Mouse (Mus musculus) thymus, postnatal 0 days (tissue): Measurements from ENCODE around the gene Serpina1a. TPM values are rescaled to one million over a fixed set of nuclear protein-coding genes. Genes with fewer than 3 reads are reported as not detected.
"Not testable (repeated sequence)": the region's sequence is repeated elsewhere in the genome, so short reads cannot be mapped to it uniquely, and the experiment has no call there.

Source experiments
- DNase-seq: peaks from one replicate; pipeline ENCODE4 v3.0.0-alpha.2; 2015; ENCODE audit warnings: low spot score
- polyA plus RNA-seq: library from polyadenylated mRNA; unstranded; fragments of >200 nt; fragmentation: Nextera tagmentation; extraction: Ambion mirVana; gene quantifications from 2 replicates; pipeline ENCODE4 v1.2.1, GENCODE M21; 2015

The Serpina1a gene
- not detected in 2 replicates for polyA plus RNA-seq

GRCm38 (mm10) chr12:103863101-103863974, at the start of gene Serpina1a:
Gene Serpina1a, minus strand, starts transcription at chr12:103863562.
- not testable (repeated sequence) for DNase-seq

- not testable (repeated sequence) for DNase-seq
Observed at GRCm38 (mm10) chr12:103909181-103909580, 45.8 kb upstream of the Serpina1a start.

DNA sequence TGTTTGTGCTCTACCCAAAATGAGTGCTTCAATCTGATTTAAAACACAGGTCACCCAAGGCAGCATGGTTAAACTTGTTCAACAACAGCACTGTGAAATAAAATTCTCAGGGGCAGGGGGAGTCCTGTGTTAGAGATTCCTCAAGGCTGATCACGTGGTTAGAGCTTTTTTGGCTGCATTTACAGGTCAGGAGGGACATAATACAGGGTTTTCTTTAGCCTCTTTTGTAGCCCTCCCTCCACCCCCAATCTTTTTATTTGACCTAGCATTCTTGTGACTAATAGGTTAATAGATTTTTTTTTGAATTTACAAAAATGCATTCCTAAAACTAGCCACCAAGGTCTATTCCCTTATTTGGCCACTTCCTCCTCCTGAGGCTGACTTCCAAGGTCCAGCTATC, 44.4 kb upstream of the Serpina1a start:
- not testable (repeated sequence) for DNase-seq

GRCm38 (mm10) chr12:103904837-103905340, 41.5 kb upstream of the Serpina1a start, which contains the start of gene Serpina1c:
Gene Serpina1c, minus strand, starts transcription at chr12:103904887.
- not testable (repeated sequence) for DNase-seq

- DNase-seq: not testable (repeated sequence)
Observed at GRCm38 (mm10) chr12:103901929-103902328, 38.6 kb upstream of the Serpina1a start.

DNA sequence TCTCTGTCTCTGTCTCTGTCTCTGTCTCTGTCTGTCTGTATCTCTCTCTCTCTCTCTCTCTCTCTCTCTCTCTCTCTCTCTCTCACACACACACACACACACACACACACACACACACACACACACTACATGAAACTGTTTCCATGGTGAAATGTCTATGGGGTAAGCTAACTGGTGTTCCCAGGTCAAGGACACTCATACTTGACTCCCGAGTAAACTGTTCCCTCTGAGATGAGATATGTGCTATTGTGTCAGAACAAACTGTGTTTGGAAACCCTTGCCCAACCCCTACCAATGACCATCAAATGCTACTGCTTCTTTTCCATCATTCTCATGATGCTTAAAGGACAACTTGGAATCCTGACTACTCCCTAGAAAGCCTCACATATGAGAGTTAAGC, 3.5 kb upstream of the Serpina1a start:
- not testable (repeated sequence) for DNase-seq

GRCm38 (mm10) chr12:103860976-103861375, 2.4 kb downstream of the Serpina1a start:
- DNase-seq: no peak

DNA sequence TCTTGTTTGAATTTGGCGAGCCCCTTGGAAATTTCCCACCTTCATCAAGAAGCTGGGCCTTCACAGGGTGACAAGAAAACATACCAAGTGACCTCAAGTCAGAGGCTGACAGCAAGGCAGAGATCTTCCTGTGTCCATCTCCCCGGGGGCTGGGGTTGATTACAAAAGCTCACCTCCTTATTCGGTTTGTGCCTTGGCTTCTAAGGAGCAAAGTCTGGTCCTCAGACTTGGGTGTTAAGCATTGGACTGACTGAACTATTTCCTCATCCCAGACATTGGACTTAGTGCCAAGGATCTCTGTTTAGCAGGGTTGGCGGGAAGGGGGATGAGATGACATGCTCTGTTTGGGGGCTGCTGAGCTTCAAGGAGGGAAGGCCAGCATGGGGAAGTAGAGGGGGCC, 2.8 kb downstream of the Serpina1a start:
- not testable (repeated sequence) for DNase-seq

DNA sequence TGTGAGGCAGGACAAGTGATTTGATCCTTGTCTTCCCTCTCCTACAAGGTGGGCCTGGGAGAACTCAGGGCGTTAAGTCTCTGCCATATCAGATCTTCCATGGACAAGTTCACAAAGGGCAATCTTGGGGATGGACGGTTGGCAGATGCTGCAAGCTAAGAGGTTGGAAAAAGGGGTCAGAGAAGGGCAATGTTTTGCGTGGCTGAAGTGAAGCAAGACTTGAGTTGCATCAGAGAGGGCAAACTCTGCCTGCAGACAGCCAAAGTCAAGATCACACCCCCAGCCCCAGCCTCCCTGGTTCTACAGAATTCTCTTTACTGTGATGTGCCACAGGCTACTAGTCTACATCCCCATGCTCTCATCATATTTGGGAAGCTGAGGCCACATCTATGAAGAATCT, 3.8 kb downstream of the Serpina1a start:
- not testable (repeated sequence) for DNase-seq

DNA sequence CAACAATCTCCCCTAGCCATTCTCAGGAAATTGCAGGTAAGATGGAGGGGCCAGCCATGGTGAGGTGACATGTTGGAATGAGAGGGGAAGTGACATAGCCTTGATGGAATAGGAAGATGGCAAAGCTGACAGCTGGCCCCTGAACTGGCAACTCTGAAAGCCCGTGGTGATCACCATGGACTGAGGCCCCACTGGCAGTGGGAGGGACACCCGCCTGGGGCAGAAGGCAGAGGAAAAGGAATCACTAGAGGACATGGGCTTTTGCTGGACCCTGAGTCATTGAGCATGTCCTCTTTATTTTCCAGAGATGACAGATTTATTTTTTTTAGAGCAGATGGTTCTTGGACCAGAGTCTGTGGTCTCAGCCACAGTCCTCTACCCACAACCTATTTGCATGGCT, 10.3 kb downstream of the Serpina1a start:
- DNase-seq: not testable (repeated sequence)

DNA sequence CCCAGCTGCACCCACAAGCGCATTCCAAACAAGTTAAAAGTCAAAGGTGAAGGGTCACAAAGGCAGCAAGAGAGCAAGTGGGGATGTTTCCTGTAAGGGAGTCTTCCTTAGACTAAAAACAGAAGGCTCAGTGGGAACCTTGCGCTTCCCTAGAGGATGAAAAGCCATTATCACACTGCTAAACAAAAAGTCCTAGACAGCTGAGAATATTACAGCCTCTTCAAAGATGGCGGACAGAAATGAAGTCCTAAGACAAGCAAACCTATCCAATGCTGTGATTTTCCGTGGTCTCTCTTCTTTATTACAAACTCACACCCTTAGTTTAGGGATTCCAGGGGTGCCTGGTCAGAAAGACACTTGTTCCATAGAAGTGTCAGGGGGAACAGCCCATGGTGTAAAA, 33.1 kb downstream of the Serpina1a start, which contains the start of gene Serpina1b:
Gene Serpina1b, minus strand, starts transcription at position 101 of the 400 bp plus-strand sequence.
- not testable (repeated sequence) for DNase-seq

- not testable (repeated sequence) for DNase-seq
Observed at GRCm38 (mm10) chr12:103827661-103828372, 35.5 kb downstream of the Serpina1a start.

DNA sequence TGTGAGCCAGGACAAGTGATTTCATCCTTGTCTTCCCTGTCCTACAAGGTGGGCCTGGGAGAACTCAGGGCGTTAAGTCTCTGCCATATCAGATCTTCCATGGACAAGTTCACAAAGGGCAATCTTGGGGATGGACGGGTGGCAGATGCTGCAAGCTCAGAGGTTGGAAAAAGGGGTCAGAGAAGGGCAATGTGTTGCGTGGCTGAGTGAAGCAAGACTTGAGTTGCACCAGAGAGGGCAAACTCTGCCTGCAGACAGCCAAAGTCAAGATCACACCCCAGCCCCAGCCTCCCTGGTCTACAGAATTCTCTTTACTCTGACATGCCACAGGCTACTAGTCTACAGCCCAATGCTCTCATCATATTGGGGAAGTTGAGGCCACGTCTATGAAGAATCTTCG, 39.5 kb downstream of the Serpina1a start:
- not testable (repeated sequence) for DNase-seq

Other genes with a start within 250 kb of the Serpina1a start
- 0.09 TPM in 1 of 2 replicates, not detected in the other for gene Serpina10, start 232.1 kb downstream of the Serpina1a start, polyA plus RNA-seq
- gene Serpina6, start 206.3 kb downstream of the Serpina1a start, polyA plus RNA-seq: 0.08 and 0.13 TPM in 2 replicates
- gene Serpina16, start 187.4 kb downstream of the Serpina1a start, polyA plus RNA-seq: not detected in 2 replicates
- not detected in 2 replicates for gene Serpina1f, start 168.0 kb downstream of the Serpina1a start, polyA plus RNA-seq
- not detected in 2 replicates for gene Serpina1d, start 90.0 kb downstream of the Serpina1a start, polyA plus RNA-seq
- gene Serpina1b, start 33.2 kb downstream of the Serpina1a start, polyA plus RNA-seq: 0.17 TPM in 1 of 2 replicates, not detected in the other
- gene Serpina1c, start 41.3 kb upstream of the Serpina1a start, polyA plus RNA-seq: 0.18 TPM in 1 of 2 replicates, not detected in the other
- gene Serpina1e, start 95.4 kb upstream of the Serpina1a start, polyA plus RNA-seq: 0.38 and 0.69 TPM in 2 replicates
- 0.34 and 0.40 TPM in 2 replicates for gene Serpina11, start 126.4 kb upstream of the Serpina1a start, polyA plus RNA-seq
- gene Serpina9, start 150.2 kb upstream of the Serpina1a start, polyA plus RNA-seq: 0.95 and 1.1 TPM in 2 replicates
- 0.20 and 0.27 TPM in 2 replicates for gene Serpina12, start 180.9 kb upstream of the Serpina1a start, polyA plus RNA-seq
- gene Serpina5, start 237.6 kb upstream of the Serpina1a start, polyA plus RNA-seq: not detected in 2 replicates
- gene Serpina3a, start 249.2 kb upstream of the Serpina1a start, polyA plus RNA-seq: not detected in 2 replicates